Mouse (Mus musculus): Measurements from ENCODE around the gene Serf1. TPM values are rescaled to one million over a fixed set of nuclear protein-coding genes. Genes with fewer than 3 reads are reported as not detected.

Gene Serf1
- total RNA-seq, 4 experiments from 2014 or later, result 7.7 to 20.8 (median 10.1) TPM

Other genes with a start within 250 kb of the Serf1 start
- 10 to 100 TPM in 2 of 4 experiments, 1 to 10 TPM in 2; 7.2 to 21.1 (median 11.5) TPM for gene Cartpt, start 206.9 kb upstream of the Serf1 start, total RNA-seq (2022)
- gene Mccc2, start 92.4 kb upstream of the Serf1 start, total RNA-seq (2022), result 10 to 100 TPM; 61.2 to 74.3 (median 66.4) TPM
- gene Bdp1, start 3.9 kb upstream of the Serf1 start, total RNA-seq (2022), result 10 to 100 TPM; 26.9 to 35.3 (median 30.5) TPM
- gene Smn1, start 16.8 kb downstream of the Serf1 start, total RNA-seq (2022), result 10 to 100 TPM; 27.5 to 48.1 (median 39.0) TPM
- 1 to 10 TPM; 1.7 to 3.2 (median 2.6) TPM for gene Naip2, start 94.1 kb downstream of the Serf1 start, total RNA-seq (2022)
- 1 to 10 TPM; 2.7 to 8.3 (median 5.7) TPM for gene Naip5, start 138.3 kb downstream of the Serf1 start, total RNA-seq (2022)
- 1 to 10 TPM in 1 of 4 experiments, under 1 TPM in 3; 0.23 to 1.2 (median 0.43) TPM for gene Naip6, start 209.7 kb downstream of the Serf1 start, total RNA-seq (2022)